Mouse (Mus musculus) layer of hippocampus, adult 9-11 months (tissue): Measurements from ENCODE around the gene Surf6.

Experiments
- DNase-seq: peaks from one replicate; pipeline ENCODE4 v3.0.0; 2022

Gene Surf6

GRCm38 (mm10) chr2:26902467-26903220 is at the start of gene Surf6:
Gene Surf6, minus strand, starts transcription at chr2:26902879.
- peak; percentile 97 for DNase-seq

DNA sequence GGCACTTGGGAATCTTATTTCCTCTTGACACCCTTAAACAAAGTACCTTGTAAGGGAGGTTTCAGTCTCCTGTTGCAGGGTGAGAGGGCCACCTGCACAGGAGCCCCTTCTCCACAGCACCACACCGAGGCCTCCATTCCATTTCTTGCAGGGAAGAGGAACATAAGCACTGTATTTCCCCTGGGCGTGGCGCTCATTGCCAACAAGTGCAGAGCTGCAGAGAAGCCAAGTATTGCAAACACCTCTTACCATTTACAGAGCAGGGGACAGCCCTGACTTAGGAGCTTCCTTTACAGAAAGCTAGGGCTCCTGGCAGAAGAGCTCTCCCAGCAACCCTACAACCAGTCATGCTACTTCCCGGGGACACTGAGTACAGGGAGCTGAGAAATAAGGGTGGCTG is 49.5 kb upstream of the Surf6 start:
- no peak for DNase-seq

DNA sequence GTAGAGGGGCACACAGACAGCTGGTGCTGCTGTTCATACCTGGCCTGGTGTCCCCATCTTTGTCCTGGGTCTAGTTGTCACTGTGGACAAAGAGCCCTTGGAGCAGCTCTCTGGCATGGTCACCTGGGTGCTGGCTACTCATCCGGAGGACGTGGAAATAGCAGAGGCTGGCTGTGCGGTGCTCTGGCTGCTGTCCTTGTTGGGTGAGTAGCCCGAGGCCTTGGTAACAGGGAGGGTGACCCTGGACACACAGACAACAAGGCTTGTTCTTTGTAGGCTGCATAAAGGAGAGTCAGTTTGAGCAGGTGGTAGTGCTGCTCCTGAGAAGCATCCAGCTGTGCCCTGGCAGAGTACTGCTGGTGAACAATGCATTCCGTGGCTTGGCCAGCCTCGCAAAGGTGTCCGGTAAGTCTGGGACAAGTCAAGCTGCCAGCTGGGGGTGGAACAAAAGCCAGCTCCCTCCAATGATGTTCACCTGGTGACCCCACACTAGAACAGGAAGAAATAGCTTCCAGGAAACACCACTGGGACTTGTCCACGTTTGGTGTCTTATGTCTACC is 48.7 kb upstream of the Surf6 start:
- no peak for DNase-seq

- no peak for DNase-seq
Measured at GRCm38 (mm10) chr2:26950411-26950810, 47.7 kb upstream of the Surf6 start.

GRCm38 (mm10) chr2:26943253-26943652 is 40.6 kb upstream of the Surf6 start:
- no peak for DNase-seq

GRCm38 (mm10) chr2:26941539-26941938 is 38.9 kb upstream of the Surf6 start:
- DNase-seq = peak; percentile 54

GRCm38 (mm10) chr2:26936425-26936824 is 33.7 kb upstream of the Surf6 start:
- no peak for DNase-seq

GRCm38 (mm10) chr2:26935286-26935685 is 32.6 kb upstream of the Surf6 start:
- DNase-seq = no peak

DNA sequence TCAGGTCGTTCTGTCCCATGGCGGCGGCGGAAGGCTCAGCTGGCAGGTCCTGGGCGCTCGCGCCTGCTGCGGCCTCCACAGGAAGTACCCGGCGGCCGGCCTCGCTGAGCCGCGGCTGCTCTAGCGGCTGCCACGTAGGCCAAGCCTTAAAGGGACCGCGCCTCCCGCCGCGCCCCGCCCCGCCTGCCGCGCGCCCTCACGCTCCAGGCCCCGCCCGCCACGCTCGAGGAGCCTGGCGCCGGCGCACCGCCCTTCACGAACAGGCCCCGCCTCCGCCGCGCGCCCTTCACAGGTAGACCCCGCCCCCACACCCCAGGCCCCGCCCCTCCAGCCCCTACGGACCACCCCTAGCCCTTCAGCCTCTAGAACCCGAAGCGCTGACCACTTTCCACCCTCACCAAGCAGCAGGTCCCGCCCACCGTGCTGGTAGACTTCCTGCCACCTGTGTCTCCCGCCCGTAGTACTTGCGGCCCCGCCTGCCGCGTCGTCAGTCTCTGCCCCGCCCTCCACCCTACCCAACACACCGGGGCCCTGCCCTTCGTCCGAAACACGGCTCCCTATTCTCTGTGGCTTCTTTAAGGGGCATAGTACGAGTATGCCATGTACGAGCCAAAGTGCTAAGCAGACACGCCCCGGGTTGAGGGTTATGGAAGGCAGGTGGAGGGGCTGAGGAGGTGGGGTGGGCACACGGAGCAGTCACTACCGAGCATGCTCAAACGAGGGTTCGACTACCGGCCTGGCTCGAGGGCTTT is 30.8 kb upstream of the Surf6 start, which contains the start of the genes Surf4 and Stkld1:
Gene Surf4 (minus strand): TSS at position 625 of the 752 bp plus-strand sequence.
Gene Stkld1 (plus strand): TSS at position 744 of the 752 bp plus-strand sequence.
- DNase-seq = peak; percentile 94

GRCm38 (mm10) chr2:26932473-26933303 is 30.0 kb upstream of the Surf6 start:
- no peak for DNase-seq

DNA sequence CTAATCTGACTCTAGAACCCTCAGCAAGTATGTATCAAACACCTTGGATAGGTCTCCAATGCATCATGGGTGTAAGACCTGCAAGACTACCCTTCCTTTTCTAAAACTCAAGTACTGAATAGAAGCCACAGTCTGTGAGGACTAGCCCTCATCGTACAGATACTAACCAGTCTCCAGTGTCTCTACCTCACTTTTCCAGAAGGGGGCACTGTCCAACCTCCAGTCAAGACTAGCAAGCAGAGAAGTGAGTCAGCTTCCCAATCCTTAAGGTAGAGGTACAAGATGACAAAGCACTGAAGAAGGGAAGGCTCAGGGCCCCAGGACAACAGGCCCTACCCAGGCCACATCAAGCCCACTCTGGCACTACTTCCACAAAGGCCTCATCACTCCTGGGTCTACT is 27.7 kb upstream of the Surf6 start:
- DNase-seq = peak; percentile 66

GRCm38 (mm10) chr2:26927745-26928476 is 25.2 kb upstream of the Surf6 start:
- no peak for DNase-seq

GRCm38 (mm10) chr2:26921784-26922183 is 19.1 kb upstream of the Surf6 start:
- no peak for DNase-seq

GRCm38 (mm10) chr2:26920190-26920855 is 17.6 kb upstream of the Surf6 start:
- no peak for DNase-seq

DNA sequence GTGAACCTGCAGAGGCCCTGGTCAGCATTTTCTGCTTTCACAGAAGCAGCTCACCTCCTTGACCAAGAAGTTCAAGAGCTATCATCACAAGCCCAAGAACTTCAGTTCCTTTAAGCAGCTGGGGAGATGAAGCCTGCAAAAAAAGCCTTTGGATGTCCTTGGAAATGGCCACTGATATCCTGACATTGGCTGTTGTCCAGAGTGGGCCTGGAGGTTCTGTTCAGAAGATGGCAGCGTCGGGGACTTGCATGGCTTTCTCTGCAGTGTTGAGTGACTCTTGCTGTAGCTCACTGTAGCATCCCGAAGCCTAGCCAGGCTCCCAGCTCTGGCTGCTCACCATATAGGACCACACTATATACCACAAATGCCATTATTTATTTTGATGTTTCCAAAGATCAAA is 17.0 kb upstream of the Surf6 start:
- DNase-seq = no peak

GRCm38 (mm10) chr2:26916738-26917137 is 14.1 kb upstream of the Surf6 start:
- no peak for DNase-seq

- DNase-seq = peak; percentile 88
Measured at GRCm38 (mm10) chr2:26915927-26916728, 13.4 kb upstream of the Surf6 start, which contains the start of the genes Surf2 and Surf1. Gene Surf2, plus strand, starts transcription at chr2:26916367. Gene Surf1, minus strand, starts transcription at chr2:26916530.

DNA sequence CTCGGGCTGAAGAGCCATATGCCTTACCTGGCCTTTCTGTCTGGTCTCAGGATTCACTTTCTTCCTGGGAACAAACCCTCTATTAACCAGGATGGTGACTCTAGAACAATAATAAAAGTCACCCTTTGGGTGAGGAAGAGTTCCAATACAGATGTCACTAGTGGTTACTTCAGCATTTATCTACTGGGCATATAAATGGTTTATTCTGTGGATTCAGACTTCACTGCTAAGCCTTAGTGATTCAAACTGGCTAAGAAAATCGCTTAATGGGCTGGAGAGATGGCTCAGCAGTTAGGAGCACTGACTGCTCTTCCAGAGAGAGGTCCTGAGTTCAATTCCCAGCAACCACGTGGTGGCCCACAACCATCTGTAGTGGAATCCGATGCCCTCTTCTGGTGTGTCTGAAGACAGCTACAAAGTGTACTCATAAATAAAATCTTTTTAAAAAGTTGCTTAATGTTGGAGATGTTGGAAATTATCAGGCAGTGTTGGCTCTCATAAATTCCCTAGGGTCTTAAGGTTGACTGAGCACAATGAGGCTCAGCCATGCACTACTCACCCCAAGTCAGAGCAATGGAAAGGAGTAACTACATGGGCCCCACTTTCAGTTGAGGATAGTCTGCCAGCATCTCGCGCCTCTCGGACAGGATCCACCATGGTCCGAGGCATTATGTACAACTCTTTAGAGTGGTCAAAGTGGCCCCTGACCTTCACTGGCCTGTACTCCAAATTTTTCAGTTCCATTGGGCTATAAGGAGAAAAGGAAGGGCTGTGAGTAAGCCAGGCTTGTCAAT is 11.7 kb upstream of the Surf6 start:
- DNase-seq = no peak

DNA sequence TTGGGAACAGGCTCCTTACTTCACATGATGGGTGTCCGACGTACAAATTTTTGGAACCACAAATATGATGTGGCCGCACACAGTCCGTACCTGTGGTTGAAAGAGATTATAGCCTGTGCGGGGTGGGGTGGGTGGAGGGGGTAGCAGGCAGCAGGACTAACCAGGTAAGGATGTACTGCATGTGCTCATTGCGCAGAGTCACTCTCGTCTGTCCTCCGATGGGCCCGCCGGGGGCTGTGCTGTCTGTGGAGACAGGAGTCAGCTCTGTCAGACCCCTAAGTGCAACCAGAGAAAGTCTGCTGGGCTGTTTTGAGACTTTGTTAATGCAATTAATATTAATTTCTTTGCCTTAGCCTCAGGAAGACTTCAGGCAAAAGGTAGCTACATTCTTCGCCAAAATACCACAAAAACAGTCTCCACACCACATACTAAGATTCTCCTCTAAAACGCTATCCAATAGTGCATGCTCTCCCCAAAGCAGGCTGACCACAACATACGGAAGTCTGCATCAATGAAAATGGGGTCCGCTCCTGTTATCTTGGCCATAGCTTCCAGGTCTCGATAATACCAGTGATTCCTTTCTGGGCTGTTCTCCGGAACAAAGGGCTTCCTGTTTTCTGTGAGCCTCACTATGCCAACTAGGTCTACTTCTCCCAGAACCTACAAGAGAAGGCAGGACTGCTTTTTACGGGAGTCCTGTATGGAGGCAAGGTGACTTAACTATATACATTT is 10.9 kb upstream of the Surf6 start:
- no peak for DNase-seq
